Mouse (Mus musculus) T-helper 1 cell (primary cell): ENCODE results near the gene Fchsd2.
"Not testable (repeated sequence)": the region's sequence is repeated elsewhere in the genome, so short reads cannot be mapped to it uniquely, and the experiment has no call there.

Experiments used
- in situ Hi-C: fragments of 300-600 bp; cut with MboI, MseI; formaldehyde crosslinking; loops from one replicate; pipeline ENCODE4 v1.15.1; 2025; ENCODE audit warnings: high pct_unique_total_duplicates

Fchsd2 gene

GRCm38 (mm10) chr7:101109006-101109855 lies 16.6 kb downstream of the Fchsd2 start:
- in situ Hi-C loops: no loop called here

DNA sequence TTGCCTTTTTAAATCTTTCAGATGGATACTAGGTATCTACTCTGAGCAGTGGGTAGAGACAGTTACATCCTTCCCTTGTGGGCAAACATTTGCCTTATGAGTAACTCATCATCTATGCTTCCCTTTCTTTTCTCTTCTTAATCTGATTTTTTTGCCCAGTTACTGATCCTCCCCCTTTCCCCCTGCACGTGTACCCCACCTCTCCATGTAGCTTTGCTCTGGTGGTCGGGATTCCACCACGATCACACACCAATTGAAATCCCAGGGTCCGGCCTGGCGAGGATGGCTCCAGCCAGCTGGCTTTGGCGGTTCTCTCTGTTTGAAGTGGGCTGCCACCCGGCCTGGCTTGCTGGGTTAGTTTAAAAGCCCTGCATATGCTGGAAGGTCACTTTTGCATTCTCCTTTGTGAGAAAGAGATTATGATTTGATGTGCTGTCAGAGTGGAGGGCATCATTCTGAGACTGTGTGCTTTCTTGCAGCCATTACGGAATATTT lies 17.2 kb downstream of the Fchsd2 start:
- in situ Hi-C loops: no loop called here

DNA sequence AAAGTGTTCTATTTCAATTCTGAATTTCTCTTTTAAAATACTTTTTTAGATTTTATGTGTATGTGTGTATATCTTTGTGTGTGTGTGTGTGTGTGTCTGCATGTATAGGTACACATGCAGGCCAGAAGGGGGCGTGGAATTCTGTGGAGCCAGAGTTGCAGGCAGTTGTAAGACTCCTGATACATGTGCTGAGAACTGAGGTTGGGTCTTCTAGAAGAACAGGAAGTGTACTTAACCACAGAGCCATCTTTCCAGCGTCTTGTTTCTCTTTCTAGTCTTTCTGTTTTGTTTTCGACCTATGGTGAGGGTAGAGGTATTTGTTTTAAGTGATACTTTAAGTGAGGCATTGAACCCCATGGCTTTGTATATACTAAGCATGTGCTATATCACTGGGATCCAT lies 20.7 kb downstream of the Fchsd2 start:
- in situ Hi-C loops: no loop called here

DNA sequence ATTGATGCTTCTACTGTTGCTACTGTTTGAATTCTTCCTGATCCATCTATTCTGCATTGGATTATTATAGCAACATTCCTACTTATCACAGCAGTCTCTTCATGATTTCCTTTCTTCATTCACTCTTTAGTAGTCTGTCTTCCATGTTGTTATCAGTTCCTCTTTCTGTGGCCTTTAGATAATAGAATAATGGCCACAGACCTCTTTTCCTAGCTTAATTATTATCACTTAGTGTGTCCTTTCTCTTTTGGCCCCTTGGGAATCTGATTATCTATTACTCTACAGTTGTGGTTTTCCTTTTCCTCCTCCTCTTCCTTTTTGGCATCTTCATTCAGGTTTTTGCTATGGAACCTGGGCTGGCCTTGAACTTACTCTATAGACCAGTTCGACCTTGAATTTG lies 21.7 kb downstream of the Fchsd2 start:
- in situ Hi-C loops: no loop called here

DNA sequence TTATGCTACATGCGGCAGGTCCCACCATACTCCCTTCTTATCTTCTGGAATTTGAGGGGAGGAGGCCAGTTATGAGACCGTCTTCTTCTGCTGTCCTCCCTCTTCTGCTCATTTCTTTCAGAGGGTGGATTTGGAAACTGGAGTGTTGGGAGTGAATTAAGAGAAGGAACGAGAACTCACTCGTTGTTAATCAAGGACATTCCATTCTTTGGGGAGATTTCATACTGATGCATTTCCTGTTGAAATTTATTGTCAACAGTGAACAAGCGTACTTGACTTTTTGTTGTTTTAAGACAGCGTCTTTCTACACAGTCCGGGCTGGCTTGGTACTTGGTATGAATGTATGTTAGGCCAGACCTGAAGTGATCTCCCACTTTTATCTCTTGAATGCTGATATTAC lies 26.7 kb downstream of the Fchsd2 start:
- in situ Hi-C loops: no loop called here

GRCm38 (mm10) chr7:101123579-101124347 lies 31.1 kb downstream of the Fchsd2 start:
- in situ Hi-C loops: no loop called here

DNA sequence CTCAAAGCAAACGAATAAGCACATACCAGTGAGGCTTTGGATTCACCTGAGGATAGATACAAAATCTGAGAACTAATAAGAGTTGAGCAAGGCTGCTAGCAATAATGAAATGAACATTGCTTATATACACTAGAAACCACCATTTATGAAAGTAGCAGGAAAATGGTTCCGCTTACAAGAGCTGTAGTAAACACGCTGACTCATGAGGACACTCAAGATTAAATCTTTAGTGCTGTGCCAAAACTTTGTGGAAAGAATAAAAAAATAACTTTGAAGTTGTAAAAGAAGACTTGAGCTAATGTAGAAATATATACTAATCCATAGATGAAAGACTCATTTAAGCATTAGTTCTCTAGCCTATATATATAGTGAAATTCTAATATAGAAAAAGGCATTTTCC lies 35.1 kb downstream of the Fchsd2 start:
- in situ Hi-C loops: no loop called here

GRCm38 (mm10) chr7:101128536-101128935 lies 35.9 kb downstream of the Fchsd2 start:
- in situ Hi-C loops: no loop called here

- in situ Hi-C loops: no loop called here
Measured at GRCm38 (mm10) chr7:101130646-101131045, 38.0 kb downstream of the Fchsd2 start.

DNA sequence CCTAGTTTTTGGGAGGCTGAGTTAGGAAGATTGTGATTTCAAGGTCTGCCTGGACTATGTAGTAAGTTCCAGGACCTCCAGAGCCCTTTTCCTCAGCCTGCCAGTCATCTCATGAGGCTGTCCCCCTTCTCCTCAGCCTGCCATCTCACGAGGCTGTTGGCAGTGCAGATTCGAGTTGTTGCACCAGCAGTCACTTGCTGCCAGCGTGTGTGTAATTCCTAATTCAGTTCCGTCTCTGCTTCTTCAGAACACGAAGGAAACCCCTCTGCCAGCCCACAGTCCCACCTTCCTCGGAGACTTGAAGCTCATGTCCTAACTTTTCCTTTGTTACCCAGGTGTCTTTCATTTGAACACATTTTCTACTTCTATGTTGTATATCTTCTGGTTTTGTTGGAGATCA lies 38.6 kb downstream of the Fchsd2 start:
- in situ Hi-C loops: no loop called here

- in situ Hi-C loops: no loop called here
Measured at GRCm38 (mm10) chr7:101133591-101133990, 40.9 kb downstream of the Fchsd2 start.

- in situ Hi-C loops: no loop called here
Measured at GRCm38 (mm10) chr7:101134117-101134516, 41.5 kb downstream of the Fchsd2 start.

DNA sequence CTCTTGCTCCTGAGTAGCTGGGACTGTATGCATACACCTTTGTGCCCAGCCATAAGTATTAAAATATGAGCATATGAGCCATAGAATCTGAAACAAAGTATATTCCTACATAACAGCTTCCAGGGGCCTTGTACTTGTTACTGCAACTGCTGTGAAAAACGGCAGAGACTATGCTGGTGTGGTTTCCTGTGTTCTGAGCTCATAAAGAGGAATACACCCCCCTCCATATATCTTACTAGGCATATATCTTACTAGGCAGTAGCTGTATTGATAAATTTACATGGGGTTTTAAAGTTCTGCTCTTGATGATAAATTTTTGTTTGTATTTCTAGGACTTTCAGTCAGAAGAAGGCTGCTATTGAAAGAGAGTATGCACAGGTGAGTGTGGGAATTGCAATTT lies 46.2 kb downstream of the Fchsd2 start:
- in situ Hi-C loops: no loop called here

GRCm38 (mm10) chr7:101142907-101143306 lies 50.2 kb downstream of the Fchsd2 start:
- in situ Hi-C loops: no loop called here

DNA sequence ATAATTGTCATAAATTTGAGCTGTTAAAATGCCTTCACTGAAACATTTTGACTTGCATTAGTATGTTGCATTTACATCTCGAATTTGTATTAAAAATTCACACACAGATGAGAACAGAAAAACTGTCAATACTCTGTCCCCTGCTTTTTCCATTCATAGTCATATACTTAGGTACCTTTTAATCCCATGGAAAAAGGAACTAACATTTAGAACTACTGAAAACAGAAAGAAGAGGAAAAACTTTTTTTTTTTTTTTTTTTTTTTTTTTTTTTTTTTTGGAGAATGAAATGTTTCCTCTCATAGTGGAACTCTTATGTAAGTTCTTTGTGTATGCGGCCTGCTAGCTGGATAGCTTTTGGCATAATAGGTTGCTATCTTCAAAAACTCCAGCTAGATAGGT lies 51.6 kb downstream of the Fchsd2 start:
- in situ Hi-C loops: no loop called here

- in situ Hi-C loops: no loop called here
Measured at GRCm38 (mm10) chr7:101149039-101149438, 56.4 kb downstream of the Fchsd2 start.

GRCm38 (mm10) chr7:101154883-101155282 lies 62.2 kb downstream of the Fchsd2 start:
- in situ Hi-C loops: not testable (repeated sequence)

GRCm38 (mm10) chr7:101155284-101155683 lies 62.6 kb downstream of the Fchsd2 start:
- in situ Hi-C loops: no loop called here

DNA sequence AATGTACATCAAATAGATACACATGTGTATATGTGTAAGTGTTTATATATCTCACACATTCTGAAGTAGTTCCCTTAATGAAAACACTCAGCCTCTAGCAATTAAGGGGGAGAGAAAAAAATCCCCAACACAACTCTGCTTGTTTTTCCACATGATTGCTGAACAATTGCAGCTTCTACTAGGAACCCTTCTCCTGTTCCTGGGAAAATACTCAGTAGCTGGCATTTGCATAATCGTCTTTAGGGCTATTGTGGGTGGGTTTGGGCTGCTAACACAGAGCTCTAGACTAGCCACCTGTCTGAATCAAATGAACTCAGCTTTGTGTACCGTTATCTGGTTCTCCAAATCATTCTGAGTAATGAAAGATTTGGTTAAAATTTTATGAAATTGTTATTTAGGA lies 67.6 kb downstream of the Fchsd2 start:
- in situ Hi-C loops: no loop called here

- in situ Hi-C loops: no loop called here
Measured at GRCm38 (mm10) chr7:101162781-101163180, 70.1 kb downstream of the Fchsd2 start.

DNA sequence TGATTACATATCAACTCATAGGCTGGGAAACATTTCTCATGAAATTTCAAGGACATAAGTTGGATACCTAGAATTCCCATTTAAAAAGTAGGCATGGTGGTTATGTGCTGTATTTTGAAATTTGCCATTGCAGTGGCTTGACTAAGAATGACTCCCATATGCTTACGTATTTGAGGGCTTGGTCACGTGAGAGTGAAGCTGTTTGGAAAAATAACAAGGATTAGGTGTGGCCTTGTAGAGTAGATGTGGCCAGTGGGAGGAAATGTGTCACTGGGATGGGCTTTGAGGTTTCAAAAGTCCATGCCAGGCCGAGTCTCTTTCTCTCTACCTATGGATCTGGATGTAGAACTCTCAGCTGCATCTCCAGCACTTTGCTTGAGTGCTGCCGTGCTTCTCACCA lies 71.2 kb downstream of the Fchsd2 start:
- in situ Hi-C loops: no loop called here

DNA sequence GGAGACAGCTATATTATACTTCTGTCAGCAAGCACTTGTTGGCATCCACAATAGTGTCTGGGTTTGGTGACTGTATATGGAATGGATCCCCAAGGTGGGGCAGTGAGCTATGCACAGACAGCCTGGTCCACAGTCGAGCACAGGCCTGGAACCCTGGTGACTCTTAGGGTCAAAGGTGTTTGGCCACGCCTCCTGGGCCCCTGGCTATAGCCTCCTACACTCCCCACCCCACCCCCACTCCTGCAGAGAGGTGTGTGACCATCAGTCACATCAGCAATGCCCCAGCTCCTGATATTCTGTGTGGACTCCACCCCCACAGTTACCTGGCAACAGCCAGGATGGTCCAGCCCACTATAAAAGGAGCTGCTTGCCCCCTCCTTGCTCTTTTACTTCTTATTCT lies 73.9 kb downstream of the Fchsd2 start:
- in situ Hi-C loops: no loop called here

DNA sequence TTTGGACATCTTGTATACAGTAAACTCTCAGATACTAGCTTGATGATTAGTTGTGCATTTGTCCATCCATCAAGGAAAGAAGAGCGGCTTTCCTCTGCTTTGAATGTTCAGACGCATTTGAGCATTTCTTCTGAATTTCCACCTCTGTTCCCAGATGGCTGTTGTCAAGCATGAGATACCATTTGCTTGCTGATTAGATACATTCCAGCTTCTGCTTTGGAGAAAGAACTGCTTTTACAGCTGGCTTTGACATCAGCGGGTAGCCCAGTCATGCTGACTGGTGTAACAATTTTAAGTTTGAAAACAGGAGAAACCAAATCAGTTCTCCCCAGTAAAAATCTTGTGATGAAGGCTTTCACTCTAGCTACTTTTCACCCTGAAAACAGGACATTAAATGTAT lies 77.8 kb downstream of the Fchsd2 start:
- in situ Hi-C loops: no loop called here
